Mouse (Mus musculus): Measurements from ENCODE around the gene Coro2b. TPM values are rescaled to one million over a fixed set of nuclear protein-coding genes. Genes with fewer than 3 reads are reported as not detected.
"Not testable (repeated sequence)": the region's sequence is repeated elsewhere in the genome, so short reads cannot be mapped to it uniquely, and the experiment has no call there.

Gene Coro2b
- polyA plus RNA-seq, 1 experiment from 2014 or later = 7.3 TPM

DNA sequence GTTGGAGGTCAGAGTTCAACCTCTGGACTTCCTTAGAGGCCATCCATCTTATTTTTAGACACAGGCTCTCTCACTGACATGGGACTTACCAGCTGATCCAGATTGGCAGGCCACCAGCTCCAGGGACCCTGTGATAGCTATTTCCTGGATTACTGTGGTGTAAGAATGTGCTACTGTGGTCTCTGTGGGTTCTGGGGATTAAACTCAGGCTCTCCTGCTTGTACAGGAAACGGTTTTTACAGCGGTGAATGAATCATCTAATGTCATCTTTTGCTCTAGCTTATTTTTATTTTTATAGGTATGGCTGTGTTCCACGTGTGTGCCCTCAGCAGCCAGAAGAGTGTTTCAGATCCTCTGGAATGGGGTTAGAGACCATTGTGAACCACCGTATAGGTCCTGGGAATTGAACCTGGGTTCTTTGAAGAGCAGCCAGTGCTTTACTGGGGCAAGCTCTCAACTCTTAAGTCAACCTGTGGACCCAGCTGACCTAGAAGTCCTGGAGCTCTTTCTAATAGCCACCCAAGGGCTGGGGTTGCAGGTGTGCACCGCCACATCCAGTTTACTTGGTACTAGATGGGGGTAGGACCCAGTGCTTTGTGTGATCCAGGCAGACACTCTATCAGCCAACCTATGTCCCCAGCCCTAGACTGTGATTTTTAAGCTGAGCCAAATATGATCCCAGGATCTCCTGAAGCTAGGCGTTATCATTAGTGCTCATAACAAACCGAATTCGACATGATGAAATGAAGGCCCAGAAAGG is 81.5 kb downstream of the Coro2b start:
- Histone ChIP-seq H3K9me3 (no peaks in the 10 kb centered on the region), H3K27me3 (replicated peaks) (no peaks in the 10 kb centered on the region), H3K4me3 (no peak overlapping the region), H3K36me3 (no peaks in the 10 kb centered on the region), H3K9ac (peak overlapping the region; percentile 53), H3K4me2 (peak overlapping the region; percentile 42), H3K4me1 (peaks cover 61% of the 10 kb centered on the region), H3K27ac (replicated peaks) (peak overlapping the region; percentile 93)
- no peak for ATAC-seq (ENCODE audit: extremely low read depth, insufficient number of reproducible peaks, low FRiP score, low TSS enrichment)
- WGBS = 63% methylated on average over 8 of the region's 8 CpGs

DNA sequence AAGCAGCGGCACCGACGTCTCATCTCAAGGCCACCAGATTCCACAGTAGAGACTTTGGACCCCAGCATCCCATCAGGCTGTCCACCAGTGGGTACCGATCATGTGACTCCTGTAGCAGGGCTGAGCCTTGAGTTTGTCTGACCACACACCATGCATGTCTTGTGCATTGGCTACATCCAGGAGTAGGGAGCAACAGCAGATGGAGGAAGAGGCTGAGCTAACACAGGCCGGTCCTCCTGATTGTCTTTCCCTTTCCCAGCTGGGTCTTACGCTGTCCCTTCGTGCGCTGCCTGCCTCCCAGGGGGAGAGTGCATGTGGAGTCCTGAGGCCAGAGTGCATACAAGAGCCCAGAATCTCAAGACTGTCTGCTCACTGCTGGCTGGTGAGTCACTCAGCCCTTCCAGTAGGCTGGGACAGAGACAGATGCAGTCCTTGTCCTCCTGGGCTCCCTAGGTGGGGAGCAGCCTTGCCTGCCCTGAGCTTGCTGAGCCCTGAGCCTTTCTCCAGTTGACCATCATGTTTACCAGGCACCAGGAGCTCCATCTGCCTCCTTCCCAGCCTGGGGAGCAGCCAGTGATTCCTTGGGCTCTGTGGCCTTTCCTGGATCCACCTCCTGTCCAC is 84.4 kb downstream of the Coro2b start:
- Histone ChIP-seq H3K27me3 (replicated peaks) (no peaks in the 10 kb centered on the region), H3K27ac (replicated peaks) (peak overlapping the region; percentile 93), H3K4me3 (no peak overlapping the region), H3K9ac (peak overlapping the region; percentile 53; the same call in 1 of the 2 replicates), H3K9me3 (no peaks in the 10 kb centered on the region), H3K4me1 (peaks cover 64% of the 10 kb centered on the region), H3K36me3 (no peaks in the 10 kb centered on the region), H3K4me2 (no peak overlapping the region)
- WGBS = 80% methylated on average over 8 of the region's 8 CpGs
- no peak for ATAC-seq (ENCODE audit: extremely low read depth, insufficient number of reproducible peaks, low FRiP score, low TSS enrichment)

GRCm38 (mm10) chr9:62451585-62452372 is 85.1 kb downstream of the Coro2b start:
- H3K9me3 ChIP-seq = no peaks in the 10 kb centered on the region
- no peaks in the 10 kb centered on the region for H3K27me3 ChIP-seq (replicated peaks)
- H3K36me3 ChIP-seq = no peaks in the 10 kb centered on the region
- peaks cover 63% of the 10 kb centered on the region for H3K4me1 ChIP-seq
- ATAC-seq (ENCODE audit: extremely low read depth, insufficient number of reproducible peaks, low FRiP score, low TSS enrichment) = no peak
- H3K9ac ChIP-seq = peak overlapping the region; percentile 67
- peak overlapping the region; percentile 93 for H3K27ac ChIP-seq (replicated peaks)
- 41% methylated on average over 8 of the region's 8 CpGs for WGBS
- H3K4me3 ChIP-seq = no peak overlapping the region
- H3K4me2 ChIP-seq = peak overlapping the region; percentile 31

GRCm38 (mm10) chr9:62450862-62451261 is 86.0 kb downstream of the Coro2b start:
- no peak for ATAC-seq (ENCODE audit: extremely low read depth, insufficient number of reproducible peaks, low FRiP score, low TSS enrichment)
- Histone ChIP-seq H3K4me1 (peaks cover 60% of the 10 kb centered on the region), H3K9ac (peak overlapping the region; percentile 67), H3K4me3 (no peak overlapping the region), H3K27ac (replicated peaks) (peak overlapping the region; percentile 93), H3K36me3 (no peaks in the 10 kb centered on the region), H3K9me3 (no peaks in the 10 kb centered on the region), H3K4me2 (peak overlapping the region; percentile 31; the same call in 1 of the 2 replicates), H3K27me3 (replicated peaks) (no peaks in the 10 kb centered on the region)
- WGBS = 56% methylated on average over 7 of the region's 7 CpGs

- Histone ChIP-seq H3K4me3 (no peak overlapping the region), H3K27me3 (replicated peaks) (no peaks in the 10 kb centered on the region), H3K27ac (replicated peaks) (peak overlapping the region; percentile 93), H3K36me3 (no peaks in the 10 kb centered on the region), H3K9me3 (no peaks in the 10 kb centered on the region), H3K4me2 (no peak overlapping the region), H3K9ac (peak overlapping the region; percentile 67), H3K4me1 (peaks cover 55% of the 10 kb centered on the region)
- no peak for ATAC-seq (ENCODE audit: extremely low read depth, insufficient number of reproducible peaks, low FRiP score, low TSS enrichment)
- 57% methylated on average over 6 of the region's 6 CpGs for WGBS
These were observed 86.5 kb downstream of the Coro2b start for GRCm38 (mm10) chr9:62450355-62450754.

GRCm38 (mm10) chr9:62447337-62447736 is 89.5 kb downstream of the Coro2b start:
- not testable (repeated sequence) for H3K27me3 ChIP-seq (replicated peaks); H3K36me3 ChIP-seq; H3K9me3 ChIP-seq; ATAC-seq (ENCODE audit: extremely low read depth, insufficient number of reproducible peaks, low FRiP score, low TSS enrichment); H3K27ac ChIP-seq (replicated peaks); H3K9ac ChIP-seq; H3K4me3 ChIP-seq; H3K4me2 ChIP-seq
- H3K4me1 ChIP-seq = peaks cover 25% of the 10 kb centered on the region
- 88% methylated on average over 6 of the region's 10 CpGs for WGBS

GRCm38 (mm10) chr9:62438755-62439101 is 98.1 kb downstream of the Coro2b start:
- Histone ChIP-seq H3K27ac (replicated peaks) (peak overlapping the region; percentile 95), H3K4me2 (peak overlapping the region; percentile 9; the same call in 1 of the 2 replicates), H3K9me3 (no peaks in the 10 kb centered on the region), H3K36me3 (no peaks in the 10 kb centered on the region), H3K4me1 (peaks cover 46% of the 10 kb centered on the region), H3K27me3 (replicated peaks) (no peaks in the 10 kb centered on the region), H3K4me3 (no peak overlapping the region), H3K9ac (peak overlapping the region; percentile 69)
- peak; percentile 67 for ATAC-seq (ENCODE audit: extremely low read depth, insufficient number of reproducible peaks, low FRiP score, low TSS enrichment)
- 12% methylated on average over 3 of the region's 3 CpGs for WGBS

GRCm38 (mm10) chr9:62438085-62438754 is 98.6 kb downstream of the Coro2b start:
- Histone ChIP-seq H3K36me3 (no peaks in the 10 kb centered on the region), H3K27ac (replicated peaks) (peak overlapping the region; percentile 95), H3K9me3 (no peaks in the 10 kb centered on the region), H3K9ac (peak overlapping the region; percentile 69), H3K4me3 (no peak overlapping the region), H3K4me2 (peak overlapping the region; percentile 9; the same call in 1 of the 2 replicates), H3K27me3 (replicated peaks) (no peaks in the 10 kb centered on the region), H3K4me1 (peaks cover 48% of the 10 kb centered on the region)
- WGBS = 63% methylated on average over 5 of the region's 5 CpGs
- ATAC-seq (ENCODE audit: extremely low read depth, insufficient number of reproducible peaks, low FRiP score, low TSS enrichment) = no peak

DNA sequence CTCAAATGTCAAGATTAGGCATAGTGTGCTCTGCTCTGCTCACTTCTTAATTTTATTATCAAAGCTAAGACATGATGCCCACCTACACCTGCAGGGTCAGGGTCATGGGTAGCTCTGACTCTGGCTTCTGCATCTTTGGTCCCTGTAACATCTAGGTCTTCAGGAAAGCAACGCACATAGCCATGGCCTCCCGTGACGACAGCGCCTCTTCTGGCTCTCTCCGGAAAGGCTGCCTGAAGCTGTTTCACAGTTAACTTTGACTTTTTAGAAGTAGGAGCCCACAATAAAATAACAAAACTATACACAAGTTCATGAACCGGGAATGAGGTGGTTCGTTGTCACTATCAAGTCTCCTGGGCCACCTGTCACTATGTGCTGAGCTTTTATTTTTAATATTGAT is 99.4 kb downstream of the Coro2b start:
- WGBS = 90% methylated on average over 7 of the region's 7 CpGs
- H3K27me3 ChIP-seq (replicated peaks) = no peaks in the 10 kb centered on the region
- no peak overlapping the region for H3K9ac ChIP-seq
- H3K4me3 ChIP-seq = no peak overlapping the region
- H3K36me3 ChIP-seq = no peaks in the 10 kb centered on the region
- peak overlapping the region; percentile 95 for H3K27ac ChIP-seq (replicated peaks)
- H3K4me2 ChIP-seq = no peak overlapping the region
- no peak for ATAC-seq (ENCODE audit: extremely low read depth, insufficient number of reproducible peaks, low FRiP score, low TSS enrichment)
- H3K4me1 ChIP-seq = peaks cover 56% of the 10 kb centered on the region
- no peaks in the 10 kb centered on the region for H3K9me3 ChIP-seq

DNA sequence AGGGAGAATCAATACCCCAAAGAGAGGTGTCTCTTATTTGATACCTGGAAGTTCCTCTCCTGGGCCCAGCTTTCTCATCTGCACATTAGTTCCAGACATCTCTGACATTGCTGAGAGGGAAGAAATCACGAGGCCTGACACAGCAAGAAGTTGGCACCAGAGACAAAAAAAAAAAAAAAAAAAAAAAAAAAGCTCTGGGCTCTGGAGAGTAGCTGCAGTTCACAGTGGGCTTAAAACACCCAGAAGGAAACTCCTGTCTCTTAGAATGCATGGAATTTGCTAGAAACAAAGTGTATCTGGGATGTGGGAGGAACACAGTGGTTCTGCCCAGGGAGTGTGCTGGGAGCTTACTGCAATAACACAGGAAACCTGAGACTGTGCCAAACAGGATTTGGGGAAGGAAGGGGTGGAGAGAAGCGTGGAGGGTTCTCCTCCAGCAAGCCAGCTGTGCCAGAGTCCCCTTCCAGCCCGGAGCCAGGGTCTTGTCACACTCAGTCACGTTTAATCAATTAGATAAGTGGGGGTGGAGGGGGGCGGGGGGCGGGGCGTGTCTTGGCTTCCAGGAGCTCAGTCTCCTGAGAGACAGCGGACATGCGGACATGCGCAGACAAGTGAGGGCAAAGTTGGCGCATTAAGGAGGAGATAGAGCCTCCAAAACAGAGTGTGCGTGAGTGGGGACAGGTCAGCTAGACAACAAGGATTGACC is 101.1 kb downstream of the Coro2b start:
- Histone ChIP-seq H3K4me2 (peak overlapping the region; percentile 43), H3K4me3 (no peak overlapping the region), H3K27me3 (replicated peaks) (no peaks in the 10 kb centered on the region), H3K36me3 (0 out of 2 replicates have a peak, but pooled peaks cover 5% of the 10 kb centered on the region), H3K27ac (replicated peaks) (peak overlapping the region; percentile 96), H3K4me1 (peaks cover 59% of the 10 kb centered on the region), H3K9ac (peak overlapping the region; percentile 65), H3K9me3 (no peaks in the 10 kb centered on the region)
- WGBS = under 1% methylated on average over 12 of the region's 12 CpGs
- peak; percentile 76; the same call in 1 of the 2 replicates for ATAC-seq (ENCODE audit: extremely low read depth, insufficient number of reproducible peaks, low FRiP score, low TSS enrichment)
